Mouse (Mus musculus) forebrain, embryonic 16.5 days (tissue): ENCODE measurements around the gene Spata13. TPM values are rescaled to one million over a fixed set of nuclear protein-coding genes. Genes with fewer than 3 reads are reported as not detected.

ENCODE experiments used
- ATAC-seq: fragments of 200-750 bp; cut with Nextera tagmentation; 2 replicates; pipeline ENCODE4 v1.8.0; 2017; ENCODE audit warnings: mild to moderate bottlenecking, moderate library complexity
- H3K27ac ChIP-seq: fragments of 300-500 bp; sonication (generic); 2 replicates; pipeline ENCODE4 v1.5.1; 2014; ENCODE audit warnings: low read length, control low read depth
- H3K27me3 ChIP-seq: fragments of 300-500 bp; sonication (generic); replicated peaks from 2 replicates; pipeline ENCODE4 v1.6.1; 2014; ENCODE audit warnings: low read length; ENCODE audit not compliant: control insufficient read depth, insufficient read depth
- H3K36me3 ChIP-seq: fragments of 300-500 bp; sonication (generic); 2 replicates; pipeline ENCODE4 v1.6.1; 2014; ENCODE audit not compliant: control insufficient read depth, insufficient read depth
- H3K4me1 ChIP-seq: fragments of 300-500 bp; sonication (generic); replicated peaks from 2 replicates; pipeline ENCODE4 v1.6.1; 2014; ENCODE audit warnings: low read length; ENCODE audit not compliant: control insufficient read depth, insufficient read depth
- H3K4me2 ChIP-seq: fragments of 300-500 bp; sonication (generic); 2 replicates; pipeline ENCODE4 v1.6.1; 2014; ENCODE audit warnings: mild to moderate bottlenecking, low read length, control low read depth
- H3K4me3 ChIP-seq: fragments of 300-500 bp; sonication (generic); replicated peaks from 2 replicates; pipeline ENCODE4 v1.5.1; 2014; ENCODE audit warnings: mild to moderate bottlenecking, low read length, control low read depth
- H3K9ac ChIP-seq: fragments of 300-500 bp; sonication (generic); replicated peaks from 2 replicates; pipeline ENCODE4 v1.6.1; 2014; ENCODE audit warnings: low read depth, low read length, control low read depth
- H3K9me3 ChIP-seq: fragments of 300-500 bp; sonication (generic); 2 replicates; pipeline ENCODE4 v1.6.1; 2016; ENCODE audit warnings: low read length; ENCODE audit not compliant: control insufficient read depth
- WGBS: fragments of 180-500 bp; shearing (Covaris S2); extraction: QIAGEN DNeasy Blood & Tissue Kit; methylation state at CpG from one replicate; pipeline ENCODE4 v1.1.7; 2014; 5-methylcytosine and 5-hydroxymethylcytosine counted together
- polyA plus RNA-seq: library from polyadenylated mRNA; unstranded; fragments of >200 nt; fragmentation: Nextera tagmentation; extraction: Ambion mirVana; gene quantifications from 2 replicates; pipeline ENCODE4 v1.2.1, GENCODE M21; 2015

The Spata13 gene
- polyA plus RNA-seq, 1 experiment from 2014 or later: 41.8 TPM

- Histone ChIP-seq H3K27ac (no peak overlapping the region), H3K4me1 (no peaks in the 10 kb centered on the region), H3K9me3 (no peaks in the 10 kb centered on the region), H3K4me3 (no peak overlapping the region), H3K27me3 (no peaks in the 10 kb centered on the region), H3K4me2 (no peak overlapping the region), H3K36me3 (no peaks in the 10 kb centered on the region), H3K9ac (no peak overlapping the region)
- no peak for ATAC-seq
- 91% methylated on average over 6 of the region's 6 CpGs for WGBS
Measured at GRCm38 (mm10) chr14:60711590-60712288, 77.9 kb downstream of the Spata13 start.

GRCm38 (mm10) chr14:60712289-60712830 is 78.6 kb downstream of the Spata13 start:
- H3K9me3 ChIP-seq: no peaks in the 10 kb centered on the region
- no peaks in the 10 kb centered on the region for H3K36me3 ChIP-seq
- no peaks in the 10 kb centered on the region for H3K4me1 ChIP-seq
- no peak overlapping the region for H3K4me3 ChIP-seq
- H3K4me2 ChIP-seq: no peak overlapping the region
- no peak for ATAC-seq
- H3K27me3 ChIP-seq: no peaks in the 10 kb centered on the region
- H3K27ac ChIP-seq: no peak overlapping the region
- 91% methylated on average over 11 of the region's 11 CpGs for WGBS
- H3K9ac ChIP-seq: no peak overlapping the region

- 85% methylated on average over 5 of the region's 5 CpGs for WGBS
- no peaks in the 10 kb centered on the region for H3K9me3 ChIP-seq
- no peaks in the 10 kb centered on the region for H3K27me3 ChIP-seq
- no peak overlapping the region for H3K9ac ChIP-seq
- no peak overlapping the region for H3K4me3 ChIP-seq
- H3K4me2 ChIP-seq: no peak overlapping the region
- H3K36me3 ChIP-seq: no peaks in the 10 kb centered on the region
- no peak for ATAC-seq
- H3K4me1 ChIP-seq: no peaks in the 10 kb centered on the region
- H3K27ac ChIP-seq: no peak overlapping the region
Measured at GRCm38 (mm10) chr14:60715686-60716085, 81.9 kb downstream of the Spata13 start.

GRCm38 (mm10) chr14:60721304-60721703 is 87.5 kb downstream of the Spata13 start:
- no peak for ATAC-seq
- Histone ChIP-seq H3K27ac (no peak overlapping the region), H3K27me3 (no peaks in the 10 kb centered on the region), H3K36me3 (no peaks in the 10 kb centered on the region), H3K4me3 (no peak overlapping the region), H3K4me1 (peaks cover 7% of the 10 kb centered on the region; the same call in 1 of the 2 replicates), H3K4me2 (no peak overlapping the region), H3K9ac (no peak overlapping the region), H3K9me3 (no peaks in the 10 kb centered on the region)
- WGBS: 72% methylated on average over 8 of the region's 8 CpGs

GRCm38 (mm10) chr14:60721938-60722337 is 88.1 kb downstream of the Spata13 start:
- H3K27me3 ChIP-seq: no peaks in the 10 kb centered on the region
- H3K9ac ChIP-seq: no peak overlapping the region
- no peaks in the 10 kb centered on the region for H3K9me3 ChIP-seq
- WGBS: 51% methylated on average over 3 of the region's 3 CpGs
- H3K4me1 ChIP-seq: peaks cover 7% of the 10 kb centered on the region; the same call in 1 of the 2 replicates
- no peaks in the 10 kb centered on the region for H3K36me3 ChIP-seq
- no peak overlapping the region for H3K4me3 ChIP-seq
- H3K27ac ChIP-seq: peak overlapping the region; percentile 10; the same call in 1 of the 2 replicates
- H3K4me2 ChIP-seq: no peak overlapping the region
- no peak for ATAC-seq

GRCm38 (mm10) chr14:60726091-60726490 is 92.3 kb downstream of the Spata13 start:
- Histone ChIP-seq H3K9ac (no peak overlapping the region), H3K4me3 (no peak overlapping the region), H3K27ac (no peak overlapping the region), H3K27me3 (no peaks in the 10 kb centered on the region), H3K4me1 (peaks cover 7% of the 10 kb centered on the region; the same call in 1 of the 2 replicates), H3K9me3 (no peaks in the 10 kb centered on the region), H3K4me2 (no peak overlapping the region), H3K36me3 (no peaks in the 10 kb centered on the region)
- no peak for ATAC-seq
- WGBS: 60% methylated on average over 6 of the region's 6 CpGs

GRCm38 (mm10) chr14:60727130-60727529 is 93.3 kb downstream of the Spata13 start:
- H3K4me3 ChIP-seq: no peak overlapping the region
- H3K27me3 ChIP-seq: no peaks in the 10 kb centered on the region
- H3K9ac ChIP-seq: no peak overlapping the region
- no peaks in the 10 kb centered on the region for H3K36me3 ChIP-seq
- H3K9me3 ChIP-seq: no peaks in the 10 kb centered on the region
- H3K4me1 ChIP-seq: no peaks in the 10 kb centered on the region; the same call in 1 of the 2 replicates
- no peak overlapping the region for H3K4me2 ChIP-seq
- ATAC-seq: no peak
- no peak overlapping the region for H3K27ac ChIP-seq
- WGBS: 84% methylated on average over 4 of the region's 4 CpGs

- Histone ChIP-seq H3K4me2 (no peak overlapping the region), H3K27me3 (no peaks in the 10 kb centered on the region), H3K4me3 (no peak overlapping the region), H3K36me3 (no peaks in the 10 kb centered on the region), H3K4me1 (peaks cover 36% of the 10 kb centered on the region), H3K9me3 (no peaks in the 10 kb centered on the region), H3K27ac (no peak overlapping the region), H3K9ac (no peak overlapping the region)
- ATAC-seq: no peak
- 60% methylated on average over 6 of the region's 6 CpGs for WGBS
Measured at GRCm38 (mm10) chr14:60732081-60732480, 98.3 kb downstream of the Spata13 start.

GRCm38 (mm10) chr14:60732787-60733186 is 99.0 kb downstream of the Spata13 start:
- Histone ChIP-seq H3K9ac (peak overlapping the region; percentile 26; the same call in 1 of the 2 replicates), H3K4me2 (peak overlapping the region; percentile 6; the same call in 1 of the 2 replicates), H3K36me3 (no peaks in the 10 kb centered on the region), H3K4me3 (no peak overlapping the region), H3K9me3 (no peaks in the 10 kb centered on the region), H3K4me1 (peaks cover 41% of the 10 kb centered on the region), H3K27ac (no peak overlapping the region), H3K27me3 (no peaks in the 10 kb centered on the region)
- 28% methylated on average over 16 of the region's 16 CpGs for WGBS
- no peak for ATAC-seq
